Mouse (Mus musculus): ENCODE results near the gene Kcnj14.
A peak's percentile ranks its signal among the peaks of the same experiment; 100 is the strongest.

Gene Kcnj14

DNA sequence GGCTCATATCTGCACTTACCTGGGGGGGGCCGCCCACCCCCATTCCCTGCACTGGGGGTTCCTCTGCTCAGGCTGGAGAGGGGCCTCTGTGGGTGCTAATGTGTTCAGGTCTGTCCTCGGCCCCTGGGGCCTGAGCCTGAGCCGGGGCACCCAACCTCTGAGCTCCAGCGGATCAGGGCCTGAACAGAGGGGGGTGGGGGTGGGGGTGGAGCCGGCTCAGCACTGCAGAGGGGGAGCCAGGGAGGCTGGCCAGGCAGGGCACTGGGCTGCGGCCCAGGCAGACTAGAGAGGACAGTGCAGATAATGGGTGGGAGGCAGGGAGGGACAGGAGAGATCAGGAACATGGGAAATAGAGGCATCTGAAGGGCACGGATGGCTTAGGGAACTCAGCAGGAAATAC, at the start of gene Kcnj14:
Kcnj14 (minus strand) TSS at position 185 of the 400 bp plus-strand sequence.
- DNase-seq (ENCODE audit: low spot score), result no peak

DNA sequence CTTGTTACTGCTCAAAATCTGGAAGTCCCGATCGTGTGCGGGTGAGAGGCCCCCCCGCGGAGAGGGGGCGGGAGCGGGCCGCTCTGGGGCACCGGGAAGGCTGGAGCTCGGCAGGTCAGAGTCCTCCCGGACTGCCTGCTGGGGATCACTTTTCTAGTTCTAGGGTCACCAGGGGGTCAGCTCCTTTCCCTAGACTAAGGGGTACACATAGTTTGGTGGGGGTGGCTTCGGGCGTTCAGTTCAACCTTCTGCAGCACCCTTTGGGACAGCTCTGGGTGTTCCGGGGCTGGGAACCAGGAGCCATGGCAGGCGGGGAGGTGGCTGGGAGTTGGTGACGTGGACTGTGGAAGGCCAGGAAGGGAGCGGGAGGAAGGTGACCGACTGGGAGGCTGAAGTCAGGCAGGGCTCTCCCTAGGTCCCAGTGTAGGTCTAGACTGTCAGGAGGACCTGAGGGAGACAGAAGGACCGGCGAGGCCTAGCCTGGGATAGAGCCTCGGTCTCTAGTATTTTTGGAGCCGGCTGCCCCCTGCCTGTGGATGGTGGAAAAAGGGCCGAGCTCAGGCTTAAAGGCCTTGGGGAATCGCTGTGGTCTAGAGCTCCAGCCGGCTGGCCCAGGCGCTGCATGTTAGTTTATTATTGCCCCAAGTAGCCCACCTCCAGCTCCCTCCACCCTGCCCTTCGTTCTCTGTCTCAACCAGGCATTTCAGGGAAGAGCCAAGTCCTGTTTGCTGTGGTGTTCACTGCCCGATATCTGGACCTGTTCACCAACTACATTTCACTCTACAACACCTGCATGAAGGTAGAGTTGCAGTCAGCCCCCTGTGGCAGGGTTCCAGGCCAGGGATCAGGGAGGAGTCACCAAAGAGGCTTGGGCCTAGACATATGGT, 48.7 kb upstream of the Kcnj14 start:
- DNase-seq (ENCODE audit: low spot score), result no peak

- DNase-seq (ENCODE audit: low spot score), result peak; percentile 77
Measured at GRCm38 (mm10) chr7:45872624-45873023, 48.0 kb upstream of the Kcnj14 start, which contains the start of gene Kdelr1. Gene Kdelr1, plus strand, starts transcription at chr7:45872772.

DNA sequence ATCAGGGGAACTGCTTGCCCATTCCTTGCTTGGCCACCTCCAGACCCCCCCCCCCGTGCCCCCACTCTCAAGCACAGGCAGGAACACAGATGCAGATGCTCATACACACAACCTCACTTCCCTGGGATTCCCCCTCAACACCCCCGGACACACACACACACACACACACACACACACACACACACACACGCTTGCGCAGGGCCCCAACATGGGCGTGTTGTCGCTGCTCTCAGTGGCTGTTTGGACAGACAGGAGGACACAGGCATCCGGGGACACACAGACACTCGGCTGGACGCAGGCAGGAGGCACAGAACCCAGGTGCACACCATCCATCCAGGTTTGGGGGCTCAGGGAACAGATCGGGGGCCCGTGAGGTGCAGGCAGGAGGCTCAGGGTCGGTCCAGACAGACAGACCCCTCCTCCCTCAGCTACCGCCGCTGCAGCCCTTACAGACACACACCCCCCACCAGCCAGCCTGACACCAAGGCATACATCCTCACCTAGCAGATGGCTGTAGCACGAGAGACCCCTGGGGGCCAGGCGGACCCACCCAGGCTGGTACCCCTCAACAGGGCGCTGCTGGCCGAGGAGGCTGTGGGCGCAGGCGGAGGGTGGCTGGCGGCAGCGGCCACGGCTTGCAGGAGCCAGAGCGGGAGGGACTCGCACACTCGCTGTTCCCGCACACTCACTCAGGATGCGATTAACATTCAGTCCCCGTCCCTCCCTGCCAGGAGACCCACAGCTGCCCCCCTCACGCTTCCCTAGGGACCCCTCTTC, 45.9 kb upstream of the Kcnj14 start:
- DNase-seq (ENCODE audit: low spot score), result no peak

- no peak for DNase-seq (ENCODE audit: low spot score)
Measured at GRCm38 (mm10) chr7:45869787-45870186, 45.2 kb upstream of the Kcnj14 start.

GRCm38 (mm10) chr7:45869107-45869670, 44.6 kb upstream of the Kcnj14 start:
- no peak for DNase-seq (ENCODE audit: low spot score)

GRCm38 (mm10) chr7:45867871-45868270, 43.3 kb upstream of the Kcnj14 start:
- DNase-seq (ENCODE audit: low spot score), result no peak

GRCm38 (mm10) chr7:45865925-45866910, 41.6 kb upstream of the Kcnj14 start:
- DNase-seq (ENCODE audit: low spot score), result peak; percentile 74

GRCm38 (mm10) chr7:45864435-45864834, 39.9 kb upstream of the Kcnj14 start:
- no peak for DNase-seq (ENCODE audit: low spot score)

DNA sequence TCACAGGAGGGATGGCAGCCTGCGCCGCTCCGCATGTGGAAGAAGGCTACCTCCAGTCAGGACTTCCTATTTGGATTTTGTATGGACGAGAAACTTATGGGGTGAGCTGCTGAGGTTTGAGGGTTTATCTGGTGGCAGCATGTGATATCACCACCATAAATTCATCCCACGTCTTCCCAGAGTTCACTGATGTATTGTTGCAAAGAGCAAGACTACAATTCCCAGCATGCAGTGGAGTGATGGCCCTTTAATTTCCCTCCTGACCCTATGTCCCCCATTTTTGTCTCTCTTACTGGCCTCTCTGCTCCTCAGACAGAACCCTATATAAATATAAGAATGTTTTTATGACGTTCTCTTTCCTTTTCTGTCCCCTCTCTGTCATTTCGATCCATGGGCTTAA, 38.2 kb upstream of the Kcnj14 start:
- no peak for DNase-seq (ENCODE audit: low spot score)

GRCm38 (mm10) chr7:45859008-45859407, 34.4 kb upstream of the Kcnj14 start:
- DNase-seq (ENCODE audit: low spot score), result no peak

GRCm38 (mm10) chr7:45856950-45857901, 32.6 kb upstream of the Kcnj14 start:
- DNase-seq (ENCODE audit: low spot score), result no peak

- DNase-seq (ENCODE audit: low spot score), result no peak
Measured at GRCm38 (mm10) chr7:45853089-45853488, 28.5 kb upstream of the Kcnj14 start.

- DNase-seq (ENCODE audit: low spot score), result no peak
Measured at GRCm38 (mm10) chr7:45850661-45851060, 26.1 kb upstream of the Kcnj14 start.

GRCm38 (mm10) chr7:45848447-45849027, 24.0 kb upstream of the Kcnj14 start:
- DNase-seq (ENCODE audit: low spot score), result no peak

DNA sequence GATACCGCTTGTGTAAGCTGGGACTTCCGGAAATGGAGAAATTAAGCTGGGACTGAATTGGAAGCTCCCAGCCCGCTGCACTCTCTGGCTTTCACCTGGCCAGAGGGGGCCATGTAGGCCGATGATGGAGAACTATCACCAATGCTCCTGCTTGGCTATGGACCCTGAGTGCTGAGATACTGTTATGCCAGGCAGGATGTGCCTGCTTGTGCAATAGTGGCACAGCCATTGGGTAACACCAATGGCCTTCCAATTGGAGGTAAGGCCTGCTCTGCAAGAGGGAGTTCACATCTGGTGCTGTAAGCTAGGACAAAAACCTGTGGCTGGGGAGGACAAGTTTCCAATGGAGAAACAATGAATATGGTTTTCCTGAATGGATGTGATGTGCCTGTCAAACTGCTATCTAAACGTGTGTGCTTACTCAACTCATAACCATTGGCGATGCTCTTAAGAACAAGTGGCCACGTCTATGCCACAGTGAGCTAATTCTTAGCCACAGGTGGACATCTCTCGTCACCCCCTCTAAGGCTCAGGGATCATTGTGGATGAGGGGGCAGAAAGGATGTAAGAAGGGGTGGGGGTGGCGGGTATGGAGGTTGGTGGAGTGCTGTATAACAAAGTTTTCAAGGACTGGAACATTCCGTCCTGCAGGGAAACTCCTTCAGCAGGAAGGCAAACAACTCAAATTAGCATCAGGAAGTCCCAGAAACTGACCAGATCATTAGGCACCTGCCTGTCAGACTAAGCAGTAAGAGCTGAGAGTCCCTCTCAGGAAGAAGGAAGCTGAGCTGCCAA, 18.6 kb upstream of the Kcnj14 start:
- DNase-seq (ENCODE audit: low spot score), result no peak

GRCm38 (mm10) chr7:45833924-45834323, 9.3 kb upstream of the Kcnj14 start:
- no peak for DNase-seq (ENCODE audit: low spot score)

GRCm38 (mm10) chr7:45833148-45833790, 8.7 kb upstream of the Kcnj14 start:
- DNase-seq (ENCODE audit: low spot score), result no peak

DNA sequence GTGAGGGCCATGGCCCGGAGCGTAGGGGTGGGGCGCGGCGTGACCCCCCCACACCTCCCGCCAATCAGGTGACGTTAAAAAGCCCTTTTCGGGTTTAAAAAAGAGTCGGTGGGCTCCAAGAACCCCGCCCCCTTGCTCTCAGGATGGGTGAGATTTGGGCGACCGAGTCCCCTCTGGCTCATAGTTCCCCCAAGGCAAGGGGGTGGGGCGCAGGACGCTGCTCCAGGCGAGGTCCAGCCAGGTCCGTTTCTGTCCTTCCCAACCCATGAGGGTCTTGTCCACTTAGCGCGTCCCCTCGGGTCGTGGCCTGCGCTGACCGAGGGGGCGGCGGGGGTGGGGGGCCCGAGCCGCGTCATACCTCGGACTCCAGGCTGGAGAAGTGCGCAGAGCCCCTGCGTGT, 7.8 kb upstream of the Kcnj14 start:
- no peak for DNase-seq (ENCODE audit: low spot score)
